Mouse (Mus musculus) megakaryocyte, adult 5-6 weeks (primary cell): Measurements from ENCODE around the gene Speer4e. TPM values are rescaled to one million over a fixed set of nuclear protein-coding genes. Genes with fewer than 3 reads are reported as not detected.
"Not testable (repeated sequence)": the region's sequence is repeated elsewhere in the genome, so short reads cannot be mapped to it uniquely, and the experiment has no call there.

Experiments used
- ATAC-seq: 2 replicates; pipeline ENCODE4 v1.8.0; 2016; ENCODE audit warnings: mild to moderate bottlenecking, inconsistent platforms; ENCODE audit not compliant: poor library complexity, severe bottlenecking
- total RNA-seq, 2 experiments: library from RNA; stranded (forward) in 1 of 2; stranded (reverse) in 1 of 2; fragments of 153-499, 151-499 nt in 1 of 2; fragments of 221-1000, 200-1000 nt in 1 of 2; gene quantifications; 2 replicates each; pipeline versions ENCODE4 v1.2.3 to v1.2.4; 2015 to 2017

Speer4e gene
- not detected in 2 replicates for total RNA-seq (2015)
- not detected in 2 replicates for total RNA-seq (2017)

GRCm38 (mm10) chr5:14938329-14938728, at the start of gene Speer4e:
Speer4e (minus strand) TSS chr5:14938429.
- ATAC-seq, result not testable (repeated sequence)

GRCm38 (mm10) chr5:14986649-14987387, 48.6 kb upstream of the Speer4e start:
- ATAC-seq, result not testable (repeated sequence)

GRCm38 (mm10) chr5:14978835-14979234, 40.6 kb upstream of the Speer4e start, which contains the start of gene Gm10354:
Gm10354 (minus strand) TSS chr5:14978935.
- not testable (repeated sequence) for ATAC-seq

- ATAC-seq, result not testable (repeated sequence)
Observed at GRCm38 (mm10) chr5:14977368-14977767, 39.1 kb upstream of the Speer4e start.

- ATAC-seq, result not testable (repeated sequence)
Observed at GRCm38 (mm10) chr5:14975294-14975693, 37.1 kb upstream of the Speer4e start.

- not testable (repeated sequence) for ATAC-seq
Observed at GRCm38 (mm10) chr5:14972841-14973240, 34.6 kb upstream of the Speer4e start.

- not testable (repeated sequence) for ATAC-seq
Observed at GRCm38 (mm10) chr5:14963821-14964220, 25.6 kb upstream of the Speer4e start.

- not testable (repeated sequence) for ATAC-seq
Observed at GRCm38 (mm10) chr5:14961502-14961901, 23.3 kb upstream of the Speer4e start.

GRCm38 (mm10) chr5:14955928-14956706, 17.9 kb upstream of the Speer4e start:
- not testable (repeated sequence) for ATAC-seq

GRCm38 (mm10) chr5:14953587-14953986, 15.4 kb upstream of the Speer4e start:
- not testable (repeated sequence) for ATAC-seq

- ATAC-seq, result not testable (repeated sequence)
Observed at GRCm38 (mm10) chr5:14952749-14953148, 14.5 kb upstream of the Speer4e start.

GRCm38 (mm10) chr5:14951822-14952221, 13.6 kb upstream of the Speer4e start:
- ATAC-seq, result not testable (repeated sequence)

- not testable (repeated sequence) for ATAC-seq
Observed at GRCm38 (mm10) chr5:14947482-14948198, 9.4 kb upstream of the Speer4e start.

- not testable (repeated sequence) for ATAC-seq
Observed at GRCm38 (mm10) chr5:14945524-14945923, 7.3 kb upstream of the Speer4e start.

GRCm38 (mm10) chr5:14941043-14941442, 2.8 kb upstream of the Speer4e start:
- ATAC-seq, result not testable (repeated sequence)

- ATAC-seq, result not testable (repeated sequence)
Observed at GRCm38 (mm10) chr5:14933721-14934120, 4.5 kb downstream of the Speer4e start.

- not testable (repeated sequence) for ATAC-seq
Observed at GRCm38 (mm10) chr5:14927047-14927446, 11.2 kb downstream of the Speer4e start.

- not testable (repeated sequence) for ATAC-seq
Observed at GRCm38 (mm10) chr5:14914799-14915198, 23.4 kb downstream of the Speer4e start, which contains the start of gene Gm9758. Gm9758 (minus strand) TSS chr5:14914899.

- ATAC-seq, result not testable (repeated sequence)
Observed at GRCm38 (mm10) chr5:14914361-14914760, 23.9 kb downstream of the Speer4e start.

- not testable (repeated sequence) for ATAC-seq
Observed at GRCm38 (mm10) chr5:14903539-14903938, 34.7 kb downstream of the Speer4e start.

- no peak for ATAC-seq
Observed at GRCm38 (mm10) chr5:14892242-14892641, 46.0 kb downstream of the Speer4e start.
